Mouse (Mus musculus) olfactory bulb, adult 2 months (tissue): ENCODE data around the gene Usp17ld. TPM values are rescaled to one million over a fixed set of nuclear protein-coding genes. Genes with fewer than 3 reads are reported as not detected.
"Not testable (repeated sequence)": the region's sequence is repeated elsewhere in the genome, so short reads cannot be mapped to it uniquely, and the experiment has no call there.

Experiments used
- H3K27ac ChIP-seq: fragments of 200-500 bp; 2 replicates; pipeline ENCODE4 v1.5.1; 2012; ENCODE audit warnings: low read depth, low read length; ENCODE audit not compliant: insufficient read depth
- H3K4me1 ChIP-seq: fragments of 200-500 bp; 2 replicates; pipeline ENCODE4 v1.6.1; 2012; ENCODE audit warnings: low read length; ENCODE audit not compliant: control insufficient read depth, insufficient read depth
- H3K4me3 ChIP-seq: fragments of 200-500 bp; 2 replicates; pipeline ENCODE4 v1.5.1; 2012; ENCODE audit warnings: mild to moderate bottlenecking, low read depth, low read length, moderate library complexity; ENCODE audit not compliant: insufficient read depth
- CTCF ChIP-seq: fragments of 200-500 bp; IDR thresholded peaks from 2 replicates; pipeline ENCODE4 v1.5.1; 2012; ENCODE audit warnings: low read depth, mild to moderate bottlenecking, low read length, moderate library complexity; ENCODE audit not compliant: insufficient read depth
- POLR2A ChIP-seq: fragments of 200-500 bp; IDR thresholded peaks from 2 replicates; pipeline ENCODE4 v1.6.1; 2012; ENCODE audit warnings: mild to moderate bottlenecking, low read depth, low read length, moderate library complexity; ENCODE audit not compliant: insufficient read depth
- WGBS: fragments of 180-500 bp; shearing (Covaris S2); methylation state at CpG from one replicate; pipeline ENCODE4 v1.1.7; 2018; 5-methylcytosine and 5-hydroxymethylcytosine counted together
- polyA plus RNA-seq: library from polyadenylated mRNA; stranded (reverse); fragments of >200 nt; gene quantifications from 2 replicates; pipeline ENCODE4 v1.2.4, GENCODE M21; 2012; ENCODE audit warnings: low replicate concordance; ENCODE audit not compliant: missing spikeins, insufficient read depth, insufficient read length

Usp17ld gene
- polyA plus RNA-seq: not detected in 2 replicates

- not testable (repeated sequence) for H3K4me3 ChIP-seq
Measured at GRCm38 (mm10) chr7:103252405-103252804, at the start of gene Usp17ld. Usp17ld (minus strand) TSS chr7:103252505.

DNA sequence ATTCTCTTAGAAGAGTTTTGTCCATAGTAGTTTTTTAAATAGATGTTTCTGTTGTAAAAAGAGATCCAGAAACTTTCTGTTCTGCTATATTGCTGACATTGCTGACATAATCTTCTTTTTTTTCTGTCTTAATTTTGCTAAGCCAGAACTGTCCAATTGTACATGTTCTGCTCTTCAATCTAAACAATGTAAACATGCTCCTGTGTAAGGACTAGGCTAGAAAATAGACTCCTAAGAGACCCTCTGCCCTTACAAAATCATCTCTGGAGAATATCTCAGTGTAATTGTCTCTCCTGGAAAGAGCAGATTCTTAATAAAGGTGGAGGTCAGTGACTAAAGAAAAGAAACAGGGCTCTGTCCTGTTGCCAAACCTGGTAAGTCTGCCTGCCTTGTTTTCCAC, 35.6 kb downstream of the Usp17ld start, which contains the start of gene Olfr594:
TSS of gene Olfr594 (plus strand) at position 301 of the 400 bp plus-strand sequence.
- Histone ChIP-seq H3K4me1 (no peaks in the 10 kb centered on the region), H3K4me3 (no peak within 1 kb of the TSS), H3K27ac (no peak within 1 kb of the TSS)
- TF ChIP-seq POLR2A: no peak
- no peak for TF ChIP-seq CTCF

More at GRCm38 (mm10) chr7:103252405-103252804, at the start of gene Usp17ld:
- H3K27ac ChIP-seq, H3K4me1 ChIP-seq: not testable (repeated sequence)

DNA sequence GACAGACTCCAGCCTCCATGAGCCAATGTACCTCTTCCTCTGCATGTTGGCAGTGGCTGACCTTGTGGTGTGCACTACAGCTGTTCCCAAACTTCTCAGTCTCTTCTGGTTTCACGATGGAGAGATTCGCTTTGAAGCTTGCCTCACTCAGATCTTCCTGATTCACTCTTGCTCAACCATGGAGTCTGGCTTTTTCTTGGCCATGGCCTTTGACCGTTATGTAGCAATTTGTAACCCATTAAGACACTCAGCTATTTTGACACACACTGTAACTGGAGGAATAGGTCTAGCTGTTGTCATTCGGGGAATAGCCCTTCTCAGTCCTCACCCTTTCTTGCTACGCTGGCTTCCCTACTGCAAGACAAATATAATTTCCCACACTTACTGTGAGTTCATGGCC, 40.3 kb downstream of the Usp17ld start:
- H3K4me1 ChIP-seq, H3K4me3 ChIP-seq, H3K27ac ChIP-seq: not testable (repeated sequence)
- 86% methylated on average over 5 of the region's 5 CpGs for WGBS

DNA sequence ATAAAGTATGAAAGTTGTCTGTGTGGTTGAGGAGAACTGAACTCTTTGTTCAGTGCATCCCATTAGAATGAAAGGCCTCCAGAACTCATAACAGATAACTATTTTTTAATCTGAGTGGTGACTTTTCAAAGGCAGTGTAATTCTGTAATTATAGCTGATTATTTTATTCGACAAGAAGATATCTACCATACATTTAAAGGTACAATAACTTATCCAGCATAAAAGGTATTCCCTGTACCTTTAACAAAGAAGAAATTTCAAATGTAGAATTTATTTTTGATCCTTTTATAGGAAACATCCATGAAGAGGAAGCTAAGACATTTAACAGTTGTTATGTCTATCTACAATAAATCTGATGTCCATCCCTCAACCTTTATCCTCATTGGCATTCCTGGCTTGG, 40.7 kb downstream of the Usp17ld start, which contains the start of gene Olfr593:
TSS of gene Olfr593 (plus strand) at position 301 of the 400 bp plus-strand sequence.
- no peak within 1 kb of the TSS for H3K4me3 ChIP-seq
- 69% methylated on average over 1 of the region's 1 CpGs for WGBS
- H3K27ac ChIP-seq: no peak within 1 kb of the TSS
- TF ChIP-seq POLR2A (no peak), CTCF (no peak)
- H3K4me1 ChIP-seq: no peaks in the 10 kb centered on the region

Other genes starting within 250 kb of the Usp17ld start
- not detected in 2 replicates for gene Olfr582, start 214.5 kb downstream of the Usp17ld start, polyA plus RNA-seq
- gene Olfr583, start 201.2 kb downstream of the Usp17ld start, polyA plus RNA-seq: not detected in 2 replicates
- gene Olfr584, start 170.6 kb downstream of the Usp17ld start, polyA plus RNA-seq: not detected in 2 replicates
- not detected in 2 replicates for gene Olfr585, start 154.8 kb downstream of the Usp17ld start, polyA plus RNA-seq
- not detected in 2 replicates for gene Olfr586, start 126.9 kb downstream of the Usp17ld start, polyA plus RNA-seq
- not detected in 2 replicates for gene Olfr588-ps1, start 111.6 kb downstream of the Usp17ld start, polyA plus RNA-seq
- not detected in 2 replicates for gene Olfr589, start 96.1 kb downstream of the Usp17ld start, polyA plus RNA-seq
- not detected in 2 replicates for gene Olfr591, start 74.2 kb downstream of the Usp17ld start, polyA plus RNA-seq
- gene Olfr592, start 67.7 kb downstream of the Usp17ld start, polyA plus RNA-seq: not detected in 2 replicates
- not detected in 2 replicates for gene Olfr593, start 40.6 kb downstream of the Usp17ld start, polyA plus RNA-seq
- gene Olfr594, start 35.5 kb downstream of the Usp17ld start, polyA plus RNA-seq: not detected in 2 replicates
- not detected in 2 replicates for gene Olfr596, start 53.1 kb upstream of the Usp17ld start, polyA plus RNA-seq
- gene Olfr597, start 63.8 kb upstream of the Usp17ld start, polyA plus RNA-seq: not detected in 2 replicates
- gene Olfr598, start 71.1 kb upstream of the Usp17ld start, polyA plus RNA-seq: not detected in 2 replicates
- not detected in 2 replicates for gene Olfr599, start 83.4 kb upstream of the Usp17ld start, polyA plus RNA-seq
- not detected in 2 replicates for gene Olfr600, start 97.2 kb upstream of the Usp17ld start, polyA plus RNA-seq
- not detected in 2 replicates for gene Olfr601, start 110.2 kb upstream of the Usp17ld start, polyA plus RNA-seq
- gene Olfr603, start 133.7 kb upstream of the Usp17ld start, polyA plus RNA-seq: not detected in 2 replicates
- gene Usp17lc, start 162.6 kb upstream of the Usp17ld start, polyA plus RNA-seq: not detected in 2 replicates
- not detected in 2 replicates for gene Olfr605, start 192.9 kb upstream of the Usp17ld start, polyA plus RNA-seq
- not detected in 2 replicates for gene Olfr606, start 196.5 kb upstream of the Usp17ld start, polyA plus RNA-seq
- not detected in 2 replicates for gene Olfr607, start 211.6 kb upstream of the Usp17ld start, polyA plus RNA-seq
- not detected in 2 replicates for gene Olfr608, start 217.4 kb upstream of the Usp17ld start, polyA plus RNA-seq
- gene Olfr609, start 245.6 kb upstream of the Usp17ld start, polyA plus RNA-seq: not detected in 2 replicates